Mouse (Mus musculus) myocyte (in vitro differentiated cells): ENCODE results near the gene Olfr907.

Experiments
- CEBPB ChIP-seq: IDR thresholded peaks from 2 replicates; pipeline ENCODE4 v1.6.1; 2011; ENCODE audit warnings: mild to moderate bottlenecking, moderate library complexity; ENCODE audit not compliant: poor library complexity, insufficient read depth, severe bottlenecking
- E2F4 ChIP-seq: IDR thresholded peaks from one replicate; pipeline ENCODE4 v1.6.1; 2011; ENCODE audit warnings: mild to moderate bottlenecking, control low read depth, moderate library complexity; ENCODE audit not compliant: insufficient read depth
- MAX ChIP-seq: IDR thresholded peaks from one replicate; pipeline ENCODE4 v1.6.1; 2011; ENCODE audit warnings: low read depth, mild to moderate bottlenecking, control low read depth
- MYOD1 ChIP-seq, 3 experiments: IDR thresholded peaks; one replicate each; pipeline ENCODE4 v1.6.1; 2011; ENCODE audit warnings: control low read depth in 2 of 3, low read depth in 2 of 3, mild to moderate bottlenecking in 2 of 3, moderate library complexity in 1 of 3; ENCODE audit not compliant: insufficient read length in 2 of 3, control insufficient read depth in 1 of 3
- POLR2A ChIP-seq: IDR thresholded peaks from one replicate; pipeline ENCODE4 v1.6.1; 2011; ENCODE audit warnings: low read depth, mild to moderate bottlenecking, control low read depth, moderate library complexity; ENCODE audit not compliant: insufficient read length
- POLR2AphosphoS2 ChIP-seq: IDR thresholded peaks from one replicate; pipeline ENCODE4 v1.6.1; 2011; ENCODE audit warnings: low read depth, control low read depth; ENCODE audit not compliant: insufficient read length
- SRF ChIP-seq: IDR thresholded peaks from one replicate; pipeline ENCODE4 v1.6.1; 2011; ENCODE audit warnings: low read depth; ENCODE audit not compliant: control insufficient read depth, insufficient read length
- TCF12 ChIP-seq: IDR thresholded peaks from one replicate; pipeline ENCODE4 v1.6.1; 2011; ENCODE audit warnings: mild to moderate bottlenecking, control low read depth; ENCODE audit not compliant: poor library complexity, insufficient read depth, severe bottlenecking
- USF1 ChIP-seq: IDR thresholded peaks from one replicate; pipeline ENCODE4 v1.6.1; 2011; ENCODE audit warnings: low read depth, mild to moderate bottlenecking, control low read depth, moderate library complexity

GRCm38 (mm10) chr9:38512353-38512752 lies 16.8 kb downstream of the Olfr907 start:
- no peak for TF ChIP-seq POLR2A
- TF ChIP-seq POLR2AphosphoS2 = no peak
- TF ChIP-seq USF1 = no peak
- no peak for TF ChIP-seq CEBPB
- TF ChIP-seq MYOD1 (IDR thresholded peaks at IDR 0.05; ENCODE audit: control insufficient read depth in 1 of 3, insufficient read length in 2 of 3, low read depth in 2 of 3) = no peak
- no peak for TF ChIP-seq TCF12
- TF ChIP-seq MAX = no peak
- TF ChIP-seq E2F4 = no peak
- TF ChIP-seq SRF = no peak
